Comparison of ENCODE assay signal across 30 mouse cellular contexts in genomic region chr10:17428315-17428714, GRCm38 (mm10).
DNase-seq lines count a peak whose midpoint lies in the region; ATAC-seq and TF ChIP-seq lines count a peak whose summit lies in the region.
"Had no signal": no experiment of that assay in that cellular context is flagged by ENCODE, and none has a peak within 500 bp of the region (broad histone marks: within the 10 kb centered on the region; RNA-seq: fewer than 3 reads in every experiment).

No protein-coding gene starts in this region.

- WGBS in hindbrain, postnatal 0 days, result 57% methylated on average over 3 of the region's 3 CpGs
- 86% methylated on average over 3 of the region's 3 CpGs for WGBS in hindbrain, embryonic 11.5 days
- WGBS in kidney, embryonic 16.5 days, result 68% methylated on average over 3 of the region's 3 CpGs

- no peaks in the 10 kb centered on the region for H3K4me1 ChIP-seq in hindbrain, postnatal 0 days (ENCODE audit: insufficient read depth, low read length)
- H3K4me1 ChIP-seq in hindbrain, embryonic 11.5 days (replicated peaks; ENCODE audit: control insufficient read depth, insufficient read depth, low read length), result no peaks in the 10 kb centered on the region
- no peaks in the 10 kb centered on the region for H3K4me1 ChIP-seq in kidney, embryonic 16.5 days (ENCODE audit: insufficient read depth, low read length)
- H3K4me1 ChIP-seq: embryonic facial prominence, embryonic 15.5 days; forebrain, embryonic 15.5 days; heart, embryonic 13.5 days; hindbrain, embryonic 13.5 days; limb, embryonic 15.5 days; midbrain, embryonic 15.5 days; neural tube, embryonic 13.5 days; stomach, embryonic 15.5 days had no signal

- H3K36me3 ChIP-seq in hindbrain, postnatal 0 days (ENCODE audit: insufficient read depth, low read length), result no peaks in the 10 kb centered on the region
- H3K36me3 ChIP-seq in hindbrain, embryonic 11.5 days (ENCODE audit: control insufficient read depth, insufficient read depth, low read length), result no peaks in the 10 kb centered on the region
- no peaks in the 10 kb centered on the region for H3K36me3 ChIP-seq in kidney, embryonic 16.5 days (ENCODE audit: insufficient read depth, low read length)
- H3K36me3 ChIP-seq: embryonic facial prominence, embryonic 15.5 days; forebrain, embryonic 15.5 days; heart, embryonic 13.5 days; hindbrain, embryonic 13.5 days; limb, embryonic 15.5 days; lung, embryonic 15.5 days; midbrain, embryonic 15.5 days; neural tube, embryonic 13.5 days; stomach, embryonic 15.5 days had no signal

- peak; percentile 24 for DNase-seq in hindbrain, postnatal 0 days (ENCODE audit: low spot score)
- DNase-seq in hindbrain, embryonic 11.5 days (ENCODE audit: low spot score), result no peak
- peak; percentile 8 to 47 for DNase-seq in kidney, postnatal 25 days
- DNase-seq in Muller cell, postnatal 12 days (ENCODE audit: inconsistent ontology term), result peak; percentile 74
- DNase-seq in adipocyte (ENCODE audit: low spot score), result peak; percentile 73
- DNase-seq in frontal cortex, postnatal 36 days (ENCODE audit: low spot score in 2 of 2), result no peak
- DNase-seq: adrenal gland, postnatal 25 days; cerebellum, adult 11 months; cerebellum, postnatal 36 days; embryo, embryonic 11 days; gastrocnemius, postnatal 10 days; layer of hippocampus, adult 9-11 months; lung, postnatal 4 days; right cerebral cortex, adult 18-20 months; right cerebral cortex, postnatal 4 days; thymus, adult 2 months; thymus, postnatal 4 days had no signal

- H3K4me3 ChIP-seq in hindbrain, postnatal 0 days (ENCODE audit: low read length), result no peak overlapping the region
- no peak overlapping the region for H3K4me3 ChIP-seq in hindbrain, embryonic 11.5 days (ENCODE audit: low read depth, low read length)
- no peak overlapping the region for H3K4me3 ChIP-seq in kidney, embryonic 16.5 days (ENCODE audit: low read length)
- H3K4me3 ChIP-seq: embryonic facial prominence, embryonic 15.5 days; forebrain, embryonic 15.5 days; heart, embryonic 13.5 days; hindbrain, embryonic 13.5 days; limb, embryonic 15.5 days; lung, embryonic 15.5 days; midbrain, embryonic 15.5 days; myocyte; neural tube, embryonic 13.5 days; stomach, embryonic 15.5 days had no signal

- no peak for TF ChIP-seq CTCF in hindbrain, postnatal 0 days (IDR thresholded peaks at IDR 0.05; ENCODE audit: low read depth)

- no peaks in the 10 kb centered on the region for H3K9me3 ChIP-seq in hindbrain, postnatal 0 days (ENCODE audit: low read length)
- H3K9me3 ChIP-seq in hindbrain, embryonic 11.5 days (ENCODE audit: control insufficient read depth, low read length), result no peaks in the 10 kb centered on the region
- H3K9me3 ChIP-seq in kidney, embryonic 16.5 days (ENCODE audit: low read length), result no peaks in the 10 kb centered on the region
- H3K9me3 ChIP-seq: embryonic facial prominence, embryonic 15.5 days; forebrain, embryonic 15.5 days; heart, embryonic 13.5 days; hindbrain, embryonic 13.5 days; limb, embryonic 15.5 days; lung, embryonic 15.5 days; midbrain, embryonic 15.5 days; neural tube, embryonic 13.5 days; stomach, embryonic 15.5 days had no signal

- no peak overlapping the region for H3K27ac ChIP-seq in hindbrain, postnatal 0 days
- H3K27ac ChIP-seq in hindbrain, embryonic 11.5 days (ENCODE audit: low read depth, low read length), result no peak overlapping the region
- no peak overlapping the region for H3K27ac ChIP-seq in kidney, embryonic 16.5 days (ENCODE audit: low read length)
- H3K27ac ChIP-seq: embryonic facial prominence, embryonic 15.5 days; forebrain, embryonic 15.5 days; heart, embryonic 13.5 days; hindbrain, embryonic 13.5 days; limb, embryonic 15.5 days; liver, embryonic 14.5 days; lung, embryonic 15.5 days; midbrain, embryonic 15.5 days; neural tube, embryonic 13.5 days; stomach, embryonic 15.5 days had no signal

- no peak overlapping the region for H3K9ac ChIP-seq in hindbrain, postnatal 0 days (replicated peaks; ENCODE audit: low read length)
- H3K9ac ChIP-seq in hindbrain, embryonic 11.5 days (ENCODE audit: low read depth, low read length), result no peak overlapping the region
- H3K9ac ChIP-seq in kidney, embryonic 16.5 days (replicated peaks; ENCODE audit: low read length), result no peak overlapping the region
- H3K9ac ChIP-seq: embryonic facial prominence, embryonic 15.5 days; forebrain, embryonic 15.5 days; heart, embryonic 13.5 days; hindbrain, embryonic 13.5 days; limb, embryonic 15.5 days; liver, embryonic 14.5 days; lung, embryonic 15.5 days; midbrain, embryonic 15.5 days; neural tube, embryonic 13.5 days; stomach, embryonic 15.5 days had no signal

- no peak for ATAC-seq in hindbrain, postnatal 0 days
- no peak for ATAC-seq in hindbrain, embryonic 11.5 days (ENCODE audit: low FRiP score)
- no peak for ATAC-seq in kidney, embryonic 16.5 days (ENCODE audit: low FRiP score, low TSS enrichment)
- ATAC-seq: forebrain, embryonic 15.5 days; inflammation-experienced regulatory T-cells, adult 6 months; midbrain, embryonic 15.5 days had no signal

- H3K4me2 ChIP-seq in hindbrain, postnatal 0 days (ENCODE audit: low read depth, low read length), result no peak overlapping the region
- no peak overlapping the region for H3K4me2 ChIP-seq in hindbrain, embryonic 11.5 days (replicated peaks; ENCODE audit: low read depth, low read length)
- H3K4me2 ChIP-seq in kidney, embryonic 16.5 days (replicated peaks; ENCODE audit: low read depth, low read length), result no peak overlapping the region
- H3K4me2 ChIP-seq: embryonic facial prominence, embryonic 15.5 days; forebrain, embryonic 15.5 days; heart, embryonic 13.5 days; hindbrain, embryonic 13.5 days; limb, embryonic 15.5 days; lung, embryonic 15.5 days; midbrain, embryonic 15.5 days; neural tube, embryonic 13.5 days; stomach, embryonic 15.5 days had no signal

- no peaks in the 10 kb centered on the region for H3K27me3 ChIP-seq in hindbrain, postnatal 0 days (ENCODE audit: insufficient read depth, low read length)
- no peaks in the 10 kb centered on the region for H3K27me3 ChIP-seq in hindbrain, embryonic 11.5 days (ENCODE audit: control insufficient read depth, insufficient read depth, low read length)
- no peaks in the 10 kb centered on the region for H3K27me3 ChIP-seq in kidney, embryonic 16.5 days (ENCODE audit: insufficient read depth, low read length)
- H3K27me3 ChIP-seq: embryonic facial prominence, embryonic 15.5 days; forebrain, embryonic 15.5 days; heart, embryonic 13.5 days; hindbrain, embryonic 13.5 days; limb, embryonic 15.5 days; lung, embryonic 15.5 days; midbrain, embryonic 15.5 days; neural tube, embryonic 13.5 days; stomach, embryonic 15.5 days had no signal

Comparison
In these comparisons a context has a peak if more than half of its experiments do, and no peak if none do; other contexts are left out.
1. DNase-seq: peak in hindbrain, postnatal 0 days (single experiment), kidney, postnatal 25 days (2 of 2), Muller cell, postnatal 12 days (single experiment) and adipocyte (single experiment); none in hindbrain, embryonic 11.5 days (single experiment) and frontal cortex, postnatal 36 days (0 of 2).